Mouse (Mus musculus) midbrain, embryonic 14.5 days (tissue): ENCODE measurements around the gene Tnk1. TPM values are rescaled to one million over a fixed set of nuclear protein-coding genes. Genes with fewer than 3 reads are reported as not detected.

ENCODE experiments used
- ATAC-seq: fragments of 200-750 bp; cut with Nextera tagmentation; 2 replicates; pipeline ENCODE4 v1.8.0; 2017; ENCODE audit warnings: moderate number of reproducible peaks, moderate library complexity; ENCODE audit not compliant: low FRiP score, low TSS enrichment
- DNase-seq: peaks from one replicate; pipeline ENCODE4 v3.0.0-alpha.2; 2015
- H3K27ac ChIP-seq: fragments of 300-500 bp; sonication (generic); replicated peaks from 2 replicates; pipeline ENCODE4 v1.5.1; 2014; ENCODE audit warnings: mild to moderate bottlenecking, low read depth, low read length, moderate library complexity
- H3K27me3 ChIP-seq: fragments of 300-500 bp; sonication (generic); 2 replicates; pipeline ENCODE4 v1.6.1; 2014; ENCODE audit warnings: low read length, control low read depth, mixed read lengths; ENCODE audit not compliant: control insufficient read depth, insufficient read depth
- H3K36me3 ChIP-seq: fragments of 300-500 bp; sonication (generic); 2 replicates; pipeline ENCODE4 v1.6.1; 2014; ENCODE audit warnings: low read length, control low read depth; ENCODE audit not compliant: control insufficient read depth, insufficient read depth
- H3K4me1 ChIP-seq: fragments of 300-500 bp; sonication (generic); 2 replicates; pipeline ENCODE4 v1.6.1; 2014; ENCODE audit warnings: mild to moderate bottlenecking, antibody characterized with exemption, low read length, control low read depth; ENCODE audit not compliant: control insufficient read depth, insufficient read depth
- H3K4me2 ChIP-seq: fragments of 300-500 bp; sonication (generic); 2 replicates; pipeline ENCODE4 v1.6.1; 2014; ENCODE audit warnings: mild to moderate bottlenecking, low read length, moderate library complexity
- H3K4me3 ChIP-seq: fragments of 300-500 bp; sonication (generic); replicated peaks from 2 replicates; pipeline ENCODE4 v1.5.1; 2014; ENCODE audit warnings: low read depth, low read length
- H3K9ac ChIP-seq: fragments of 300-500 bp; sonication (generic); replicated peaks from 2 replicates; pipeline ENCODE4 v1.6.1; 2014; ENCODE audit warnings: mild to moderate bottlenecking, low read length, moderate library complexity
- H3K9me3 ChIP-seq: fragments of 300-500 bp; sonication (generic); 2 replicates; pipeline ENCODE4 v1.6.1; 2016; ENCODE audit warnings: low read length, control low read depth, mixed read lengths; ENCODE audit not compliant: control insufficient read depth
- WGBS: fragments of 180-500 bp; shearing (Covaris S2); extraction: QIAGEN DNeasy Blood & Tissue Kit; methylation state at CpG from one replicate; pipeline ENCODE4 v1.1.7; 2014; 5-methylcytosine and 5-hydroxymethylcytosine counted together
- polyA plus RNA-seq: library from polyadenylated mRNA; unstranded; fragments of >200 nt; fragmentation: Nextera tagmentation; extraction: Ambion mirVana; gene quantifications from 2 replicates; pipeline ENCODE4 v1.2.1, GENCODE M21; 2014

The Tnk1 gene
- polyA plus RNA-seq, 1 experiment from 2014 or later, result not detected

- no peak overlapping the region for H3K4me2 ChIP-seq
- WGBS, result 83% methylated on average over 2 of the region's 2 CpGs
- H3K9me3 ChIP-seq, result no peaks in the 10 kb centered on the region
- ATAC-seq, result no peak
- no peaks in the 10 kb centered on the region for H3K27me3 ChIP-seq
- H3K36me3 ChIP-seq, result peaks cover 47% of the 10 kb centered on the region
- no peak overlapping the region for H3K4me3 ChIP-seq
- DNase-seq, result no peak
- H3K27ac ChIP-seq, result no peak overlapping the region
- no peaks in the 10 kb centered on the region for H3K4me1 ChIP-seq
- no peak overlapping the region for H3K9ac ChIP-seq
Measured at GRCm38 (mm10) chr11:69823456-69823855, 35.1 kb downstream of the Tnk1 start.

GRCm38 (mm10) chr11:69822080-69822479 is 36.5 kb downstream of the Tnk1 start, which contains the start of gene Spem1:
Gene Spem1, minus strand, starts transcription at chr11:69822180.
- WGBS, result 87% methylated on average over 3 of the region's 3 CpGs
- Histone ChIP-seq H3K4me1 (no peaks in the 10 kb centered on the region), H3K27me3 (no peaks in the 10 kb centered on the region), H3K4me2 (no peak within 1 kb of the TSS), H3K9me3 (0 out of 2 replicates have a peak, but pooled peaks cover 7% of the 10 kb centered on the region), H3K9ac (no peak within 1 kb of the TSS), H3K36me3 (peaks cover 33% of the 10 kb centered on the region), H3K4me3 (no peak within 1 kb of the TSS), H3K27ac (no peak within 1 kb of the TSS)
- no peak for DNase-seq
- no peak for ATAC-seq

GRCm38 (mm10) chr11:69818871-69819270 is 39.7 kb downstream of the Tnk1 start:
- 0 out of 2 replicates have a peak, but pooled peaks cover 7% of the 10 kb centered on the region for H3K9me3 ChIP-seq
- H3K4me3 ChIP-seq, result no peak overlapping the region
- no peak overlapping the region for H3K27ac ChIP-seq
- WGBS, result 93% methylated on average over 8 of the region's 8 CpGs
- H3K36me3 ChIP-seq, result peaks cover 1% of the 10 kb centered on the region
- no peak overlapping the region for H3K4me2 ChIP-seq
- no peak overlapping the region for H3K9ac ChIP-seq
- no peaks in the 10 kb centered on the region for H3K4me1 ChIP-seq
- no peak for DNase-seq
- no peak for ATAC-seq
- no peaks in the 10 kb centered on the region for H3K27me3 ChIP-seq

GRCm38 (mm10) chr11:69818365-69818764 is 40.2 kb downstream of the Tnk1 start, which contains the start of gene Spem2:
Gene Spem2, minus strand, starts transcription at chr11:69818465.
- ATAC-seq (no peak), DNase-seq (no peak)
- Histone ChIP-seq H3K4me2 (no peak within 1 kb of the TSS), H3K27me3 (no peaks in the 10 kb centered on the region), H3K9ac (no peak within 1 kb of the TSS), H3K4me3 (no peak within 1 kb of the TSS), H3K27ac (no peak within 1 kb of the TSS), H3K36me3 (no peaks in the 10 kb centered on the region), H3K9me3 (0 out of 2 replicates have a peak, but pooled peaks cover 7% of the 10 kb centered on the region), H3K4me1 (no peaks in the 10 kb centered on the region)
- 80% methylated on average over 2 of the region's 2 CpGs for WGBS

- H3K36me3 ChIP-seq, result no peaks in the 10 kb centered on the region
Measured at GRCm38 (mm10) chr11:69816520-69816919, 42.0 kb downstream of the Tnk1 start.

GRCm38 (mm10) chr11:69815155-69815554 is 43.4 kb downstream of the Tnk1 start, which contains the start of gene Gm39566:
Gene Gm39566, minus strand, starts transcription at chr11:69815298.
- Histone ChIP-seq H3K4me1 (no peaks in the 10 kb centered on the region), H3K36me3 (no peaks in the 10 kb centered on the region), H3K9ac (no peak within 1 kb of the TSS), H3K27ac (no peak within 1 kb of the TSS), H3K27me3 (no peaks in the 10 kb centered on the region), H3K4me3 (no peak within 1 kb of the TSS), H3K4me2 (no peak within 1 kb of the TSS), H3K9me3 (0 out of 2 replicates have a peak, but pooled peaks cover 7% of the 10 kb centered on the region)
- DNase-seq (no peak), ATAC-seq (no peak)
- 58% methylated on average over 10 of the region's 10 CpGs for WGBS

More at GRCm38 (mm10) chr11:69816520-69816919, 42.0 kb downstream of the Tnk1 start:
- ATAC-seq, result no peak
- no peaks in the 10 kb centered on the region for H3K27me3 ChIP-seq
- WGBS, result 92% methylated on average over 12 of the region's 12 CpGs
- no peak overlapping the region for H3K9ac ChIP-seq
- no peak overlapping the region for H3K27ac ChIP-seq
- no peak overlapping the region for H3K4me2 ChIP-seq
- no peak overlapping the region for H3K4me3 ChIP-seq
- H3K9me3 ChIP-seq, result 0 out of 2 replicates have a peak, but pooled peaks cover 7% of the 10 kb centered on the region
- DNase-seq, result no peak
- H3K4me1 ChIP-seq, result no peaks in the 10 kb centered on the region

- Histone ChIP-seq H3K27me3 (peaks cover 11% of the 10 kb centered on the region), H3K27ac (no peak overlapping the region), H3K9ac (no peak overlapping the region), H3K4me2 (no peak overlapping the region), H3K4me1 (no peaks in the 10 kb centered on the region), H3K36me3 (no peaks in the 10 kb centered on the region), H3K4me3 (no peak overlapping the region), H3K9me3 (no peaks in the 10 kb centered on the region)
- ATAC-seq, result no peak
- DNase-seq, result no peak
Measured at GRCm38 (mm10) chr11:69810280-69810679, 48.2 kb downstream of the Tnk1 start.

GRCm38 (mm10) chr11:69807641-69808040 is 50.9 kb downstream of the Tnk1 start:
- H3K9me3 ChIP-seq, result no peaks in the 10 kb centered on the region
- peaks cover 22% of the 10 kb centered on the region for H3K4me1 ChIP-seq
- WGBS, result 86% methylated on average over 2 of the region's 2 CpGs
- H3K4me3 ChIP-seq, result no peak overlapping the region
- ATAC-seq, result no peak
- H3K27me3 ChIP-seq, result peaks cover 24% of the 10 kb centered on the region
- no peak overlapping the region for H3K27ac ChIP-seq
- no peak overlapping the region for H3K4me2 ChIP-seq
- H3K36me3 ChIP-seq, result no peaks in the 10 kb centered on the region
- DNase-seq, result no peak
- H3K9ac ChIP-seq, result no peak overlapping the region

- no peak for ATAC-seq
- Histone ChIP-seq H3K36me3 (no peaks in the 10 kb centered on the region), H3K4me2 (no peak overlapping the region), H3K27me3 (peaks cover 24% of the 10 kb centered on the region), H3K9me3 (no peaks in the 10 kb centered on the region), H3K4me1 (peaks cover 34% of the 10 kb centered on the region), H3K4me3 (no peak overlapping the region), H3K9ac (no peak overlapping the region), H3K27ac (no peak overlapping the region)
- no peak for DNase-seq
- WGBS, result 78% methylated on average over 4 of the region's 4 CpGs
Measured at GRCm38 (mm10) chr11:69806378-69806777, 52.2 kb downstream of the Tnk1 start.
